Mouse (Mus musculus) left cerebral cortex, adult 9 months (tissue): Measurements from ENCODE around the gene 1700037C18Rik.

Source experiments
- DNase-seq, 2 experiments: peaks; one replicate each; pipeline ENCODE4 v3.0.0; 2022; ENCODE audit warnings: low spot score in 2 of 2

1700037C18Rik gene

GRCm38 (mm10) chr16:3908537-3909111, at the start of gene 1700037C18Rik, which contains the start of gene Cluap1:
TSS of gene 1700037C18Rik (minus strand) at chr16:3908689.
TSS of gene Cluap1 (plus strand) at chr16:3908801.
- DNase-seq = peak; percentile 80 to 95

GRCm38 (mm10) chr16:3956369-3956768, 47.9 kb upstream of the 1700037C18Rik start:
- peak in 1 of 2 experiments; percentile 17 for DNase-seq

DNA sequence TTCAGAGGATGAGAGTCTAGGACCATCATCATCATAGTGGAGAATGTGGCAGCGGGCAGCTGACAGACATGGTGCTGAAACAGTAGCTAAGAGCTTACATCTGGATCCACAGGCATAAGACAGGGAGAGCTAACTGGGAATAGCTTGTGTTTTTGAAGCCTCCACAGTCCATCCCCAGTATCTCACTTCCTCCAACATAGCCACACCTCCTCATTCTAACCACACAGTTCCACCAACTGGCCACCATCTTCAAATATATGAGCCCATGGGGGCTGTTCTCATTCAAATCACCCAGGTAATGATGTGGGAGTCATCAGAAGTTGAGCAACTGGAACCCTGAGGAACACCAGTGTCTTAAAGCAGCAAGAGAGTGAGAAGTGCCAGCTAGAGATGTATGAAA, 42.7 kb upstream of the 1700037C18Rik start:
- no peak for DNase-seq

- DNase-seq = no peak
Measured at GRCm38 (mm10) chr16:3934701-3935100, 26.2 kb upstream of the 1700037C18Rik start.

DNA sequence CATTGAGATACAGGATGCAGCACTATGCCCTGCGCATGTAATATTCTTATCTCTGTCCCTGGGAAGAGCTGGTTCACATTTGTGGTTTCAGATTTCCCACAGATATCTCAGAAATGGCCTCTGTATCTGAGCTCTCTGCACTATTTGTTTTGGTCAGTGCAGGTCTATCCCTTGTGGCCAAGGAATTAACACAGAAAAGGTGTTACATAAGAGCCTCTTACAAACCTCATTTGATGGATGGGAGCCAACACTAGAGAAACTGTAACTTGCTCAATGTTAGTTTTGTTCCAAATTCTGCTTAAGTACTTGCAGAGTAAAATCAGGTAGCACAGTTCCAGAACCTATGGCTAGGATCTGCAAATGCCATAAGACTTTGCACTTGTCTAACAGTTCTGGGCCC, 25.6 kb upstream of the 1700037C18Rik start:
- no peak for DNase-seq

DNA sequence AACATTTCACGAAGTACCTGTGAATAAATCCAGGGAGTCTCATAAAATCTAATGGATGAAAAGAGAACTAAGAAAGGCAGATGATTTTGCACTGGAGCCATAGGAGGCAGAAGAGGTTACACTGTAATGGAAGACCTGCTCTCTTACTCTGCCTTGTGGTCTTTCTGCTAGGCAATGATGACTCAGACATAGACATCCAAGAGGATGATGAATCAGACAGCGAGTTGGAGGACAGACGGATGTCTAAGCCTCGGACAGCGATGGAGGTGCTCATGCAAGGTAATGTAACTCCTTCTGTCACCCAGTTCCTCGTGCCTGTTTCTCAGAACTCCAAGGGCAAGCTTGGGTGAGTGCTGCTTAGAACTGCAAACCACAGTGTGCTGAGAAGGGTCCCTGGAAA, 25.0 kb upstream of the 1700037C18Rik start:
- DNase-seq = no peak

DNA sequence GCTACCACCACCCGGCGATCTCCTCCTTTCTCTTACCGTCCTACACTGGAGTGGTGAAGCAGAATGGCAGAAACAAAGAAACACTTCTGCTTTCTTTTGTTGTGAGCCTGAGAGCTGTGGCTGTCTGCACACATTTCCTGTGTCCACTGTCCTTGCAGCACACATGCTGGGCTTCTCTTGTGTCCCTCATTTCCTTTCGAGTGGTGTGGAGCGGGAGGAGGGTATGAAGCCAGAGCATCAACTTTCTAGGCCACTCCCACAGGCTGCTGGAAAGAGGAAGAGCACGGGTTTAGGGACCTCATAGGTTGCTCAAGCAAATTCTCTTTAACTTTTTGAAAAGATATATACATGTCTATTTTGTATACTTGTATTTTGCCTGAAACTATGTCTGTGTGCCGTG, 20.7 kb upstream of the 1700037C18Rik start:
- DNase-seq = no peak

DNA sequence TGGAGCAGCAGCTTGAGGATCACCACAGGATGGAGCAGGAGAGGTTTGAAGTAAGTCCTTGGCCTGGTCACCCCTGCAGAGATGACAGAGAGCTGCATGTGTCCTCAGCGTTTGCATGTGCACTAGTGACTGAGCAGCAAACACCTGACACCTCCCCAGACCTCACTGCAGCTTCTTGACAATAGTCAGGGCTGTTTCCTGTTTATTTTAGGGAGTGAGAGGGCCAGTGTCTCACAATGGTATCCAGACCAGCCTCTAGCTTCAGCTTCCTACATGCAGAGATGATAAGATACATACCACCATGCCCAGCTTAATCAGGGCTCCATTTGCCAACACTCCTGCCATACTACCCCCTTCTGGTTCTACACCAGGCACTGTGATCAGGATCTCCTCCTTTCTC, 20.1 kb upstream of the 1700037C18Rik start:
- no peak for DNase-seq

- DNase-seq = no peak
Measured at GRCm38 (mm10) chr16:3923966-3924365, 15.5 kb upstream of the 1700037C18Rik start.

GRCm38 (mm10) chr16:3923515-3923914, 15.0 kb upstream of the 1700037C18Rik start:
- no peak for DNase-seq

DNA sequence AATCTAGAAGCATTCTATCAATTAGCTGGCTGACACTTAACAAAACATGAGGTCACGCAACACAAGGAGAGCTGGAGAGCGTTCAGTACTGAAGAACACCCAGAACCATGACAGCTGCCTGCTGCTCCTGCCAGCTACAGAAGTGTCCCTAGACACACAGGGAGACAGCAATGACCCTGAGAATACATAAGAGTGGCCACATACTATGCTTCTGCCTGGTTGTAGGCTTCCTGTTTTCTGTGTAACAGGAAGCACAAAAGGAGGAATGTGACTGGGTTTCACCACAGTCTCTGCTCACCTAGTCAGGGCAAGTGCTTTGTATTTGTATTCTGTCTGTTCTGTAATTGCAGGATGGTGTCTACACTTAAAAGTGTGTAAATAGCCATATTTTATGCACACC, 12.3 kb upstream of the 1700037C18Rik start:
- no peak for DNase-seq

GRCm38 (mm10) chr16:3909118-3909517, 629 bp upstream of the 1700037C18Rik start:
- no peak for DNase-seq

GRCm38 (mm10) chr16:3907471-3907870, 1.0 kb downstream of the 1700037C18Rik start:
- DNase-seq = no peak

DNA sequence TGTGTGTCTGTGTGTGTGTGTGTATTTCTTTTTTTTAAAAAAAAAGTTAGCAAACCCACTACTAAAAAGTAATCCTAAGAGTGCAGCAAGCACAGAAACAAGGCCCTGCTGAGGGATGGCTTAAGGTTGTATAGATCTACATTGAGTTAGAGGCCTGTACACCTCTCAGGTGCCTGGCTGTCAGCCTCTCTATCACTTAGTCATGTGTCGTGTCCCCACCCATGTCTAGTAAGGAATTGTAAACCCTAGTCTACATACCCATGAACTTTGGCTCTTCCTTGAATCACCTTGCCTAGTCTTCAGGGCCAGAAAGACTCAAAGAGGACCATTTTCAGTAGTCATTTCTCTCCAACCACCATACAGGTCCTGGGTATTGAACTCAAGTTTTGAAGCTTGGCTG, 11.9 kb downstream of the 1700037C18Rik start:
- DNase-seq = no peak

- no peak for DNase-seq
Measured at GRCm38 (mm10) chr16:3896046-3896445, 12.4 kb downstream of the 1700037C18Rik start.

DNA sequence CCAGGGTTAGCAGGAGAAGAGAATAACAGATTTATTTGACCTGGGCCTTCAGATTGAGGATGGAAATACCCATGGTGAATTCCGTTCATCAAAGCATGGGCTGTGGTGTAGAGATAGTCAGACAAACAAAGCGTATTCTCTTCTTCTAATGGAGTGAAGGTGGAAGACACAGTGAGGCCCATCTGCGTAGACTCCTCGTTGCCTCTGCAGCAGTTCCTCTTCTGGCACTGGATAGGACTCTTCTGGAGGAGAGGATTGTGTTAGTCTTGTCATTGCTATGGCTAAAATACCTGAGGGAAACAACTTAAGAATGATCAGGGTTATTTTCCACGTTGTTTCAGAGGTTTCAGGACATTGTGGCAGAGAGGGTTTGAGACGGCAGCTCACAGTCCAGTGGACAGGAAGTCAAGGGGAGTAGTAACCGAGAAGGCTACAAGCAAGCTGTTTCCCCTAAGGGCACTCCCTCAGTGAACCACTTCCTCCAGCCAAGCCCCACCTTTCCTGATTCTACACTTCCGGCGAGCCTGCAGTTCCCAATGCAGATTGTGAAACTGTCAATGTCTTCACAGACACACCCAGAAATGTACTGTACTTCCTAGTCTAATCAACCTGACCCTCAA, 13.2 kb downstream of the 1700037C18Rik start:
- DNase-seq = no peak

- DNase-seq = no peak
Measured at GRCm38 (mm10) chr16:3893739-3894138, 14.8 kb downstream of the 1700037C18Rik start.

GRCm38 (mm10) chr16:3891621-3892295, 16.7 kb downstream of the 1700037C18Rik start:
- peak in 1 of 2 experiments; percentile 31 for DNase-seq

DNA sequence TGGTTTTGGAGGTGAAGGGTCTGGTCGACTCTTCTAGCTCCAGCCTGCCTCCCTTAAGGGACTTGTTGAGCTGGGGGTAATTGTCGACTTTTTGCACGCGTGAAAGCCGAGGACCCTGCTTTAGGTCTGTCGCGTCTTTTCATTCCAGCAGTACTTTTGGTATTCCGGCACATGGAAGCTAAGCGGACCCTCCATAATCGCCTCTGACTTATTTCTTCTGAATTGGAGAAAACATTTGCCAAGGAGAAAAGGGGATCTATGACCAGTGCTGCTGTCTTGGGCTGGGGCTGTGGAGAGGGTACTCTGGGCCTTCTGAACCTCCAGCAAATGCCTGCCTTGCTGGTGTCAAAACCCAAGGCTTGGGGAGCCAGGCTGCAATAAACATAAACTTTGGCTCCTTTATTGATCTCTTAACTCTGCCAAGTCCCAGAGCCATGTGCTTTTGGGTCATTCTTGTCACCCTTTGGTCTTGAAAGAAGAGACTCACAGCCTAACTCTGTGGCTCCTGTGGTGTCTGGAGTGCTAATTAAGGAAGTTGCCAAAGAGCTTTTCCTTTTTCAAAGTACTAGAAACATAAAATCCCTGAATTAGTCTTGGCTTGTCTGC, 23.3 kb downstream of the 1700037C18Rik start:
- no peak for DNase-seq

GRCm38 (mm10) chr16:3884201-3885064, 24.1 kb downstream of the 1700037C18Rik start, which contains the start of the genes Zfp597 and Gm20695:
TSS of gene Zfp597 (minus strand) at chr16:3884561.
TSS of gene Gm20695 (plus strand) at chr16:3884648.
- peak; percentile 78 to 91 for DNase-seq

- DNase-seq = no peak
Measured at GRCm38 (mm10) chr16:3876346-3876745, 32.1 kb downstream of the 1700037C18Rik start.
